Mouse (Mus musculus) forebrain, embryonic 12.5 days (tissue): ENCODE results near the gene Polrmt. TPM values are rescaled to one million over a fixed set of nuclear protein-coding genes. Genes with fewer than 3 reads are reported as not detected.

Experiments
- ATAC-seq: fragments of 200-750 bp; cut with Nextera tagmentation; 2 replicates; pipeline ENCODE4 v1.8.0; 2017; ENCODE audit warnings: moderate TSS enrichment; ENCODE audit not compliant: low FRiP score
- H3K27ac ChIP-seq: fragments of 300-500 bp; sonication (generic); 2 replicates; pipeline ENCODE4 v1.5.1; 2016; ENCODE audit warnings: mild to moderate bottlenecking
- H3K27me3 ChIP-seq: fragments of 300-500 bp; sonication (generic); 2 replicates; pipeline ENCODE4 v1.6.1; 2016; ENCODE audit warnings: mild to moderate bottlenecking
- H3K36me3 ChIP-seq: fragments of 300-500 bp; sonication (generic); replicated peaks from 2 replicates; pipeline ENCODE4 v1.6.1; 2016; ENCODE audit warnings: mild to moderate bottlenecking
- H3K4me1 ChIP-seq: fragments of 300-500 bp; sonication (generic); 2 replicates; pipeline ENCODE4 v1.6.1; 2016
- H3K4me2 ChIP-seq: fragments of 300-500 bp; sonication (generic); 2 replicates; pipeline ENCODE4 v1.6.1; 2016; ENCODE audit warnings: mild to moderate bottlenecking, moderate library complexity
- H3K4me3 ChIP-seq: fragments of 300-500 bp; sonication (generic); replicated peaks from 2 replicates; pipeline ENCODE4 v1.5.1; 2016; ENCODE audit warnings: mild to moderate bottlenecking
- H3K9ac ChIP-seq: fragments of 300-500 bp; sonication (generic); 2 replicates; pipeline ENCODE4 v1.6.1; 2016; ENCODE audit warnings: mild to moderate bottlenecking
- H3K9me3 ChIP-seq: fragments of 300-500 bp; sonication (generic); 2 replicates; pipeline ENCODE4 v1.6.1; 2016
- WGBS: fragments of 180-500 bp; shearing (Covaris S2); methylation state at CpG from one replicate; pipeline ENCODE4 v1.1.7; 2016; 5-methylcytosine and 5-hydroxymethylcytosine counted together
- polyA plus RNA-seq: library from polyadenylated mRNA; unstranded; fragments of >200 nt; fragmentation: Nextera tagmentation; extraction: Ambion mirVana; gene quantifications from 2 replicates; pipeline ENCODE4 v1.2.1, GENCODE M21; 2016

The Polrmt gene
- polyA plus RNA-seq, 1 experiment from 2014 or later = 43.7 TPM

DNA sequence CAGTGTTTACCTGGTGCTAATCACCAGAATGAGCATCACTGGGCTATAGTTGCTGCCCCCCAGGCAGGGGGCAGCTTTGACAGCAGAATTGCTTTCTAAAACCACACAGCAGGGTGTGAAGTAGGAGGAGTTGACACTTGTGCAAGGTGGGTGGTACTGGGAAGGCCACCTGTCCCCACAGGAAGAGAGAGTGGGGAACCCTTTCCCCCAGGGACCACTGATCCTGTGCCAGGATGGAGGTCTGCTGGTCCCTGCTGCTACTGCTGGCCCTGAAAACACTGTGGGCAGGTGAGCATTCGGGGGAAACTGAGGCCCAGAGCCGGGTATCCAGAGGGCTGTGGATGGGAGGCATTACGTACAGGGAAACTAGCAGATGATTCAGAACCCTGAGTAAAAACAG, 57.2 kb downstream of the Polrmt start:
- Histone ChIP-seq H3K27me3 (no peaks in the 10 kb centered on the region), H3K36me3 (peaks cover 58% of the 10 kb centered on the region)
- WGBS = 95% methylated on average over 3 of the region's 3 CpGs

DNA sequence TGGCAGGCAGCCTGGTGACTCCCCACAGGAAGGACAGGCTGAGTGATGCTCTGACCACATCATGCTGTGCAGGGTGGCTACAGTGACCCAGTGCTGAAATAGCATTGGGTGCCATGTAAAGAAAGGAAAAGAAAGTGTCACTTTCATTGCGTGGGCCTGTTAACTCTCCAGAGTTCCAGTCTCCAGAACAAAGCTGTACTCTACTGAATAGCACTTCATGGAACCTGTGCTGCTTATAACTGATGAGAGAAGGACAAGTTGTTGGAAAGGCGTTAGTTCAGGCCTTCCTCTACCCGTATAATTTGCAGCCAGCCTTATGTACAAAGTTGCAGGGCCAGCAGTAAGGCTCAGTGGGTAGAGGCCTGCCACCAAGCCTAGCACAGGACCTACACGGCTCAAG, 57.7 kb downstream of the Polrmt start, which contains the start of gene Gzmm:
TSS of gene Gzmm (plus strand) at position 301 of the 400 bp plus-strand sequence.
- no peak for ATAC-seq
- H3K4me1 ChIP-seq = peaks cover 7% of the 10 kb centered on the region
- H3K4me3 ChIP-seq = no peak within 1 kb of the TSS
- no peak within 1 kb of the TSS for H3K4me2 ChIP-seq
- H3K36me3 ChIP-seq = peaks cover 61% of the 10 kb centered on the region
- H3K9me3 ChIP-seq = no peaks in the 10 kb centered on the region
- no peaks in the 10 kb centered on the region for H3K27me3 ChIP-seq
- H3K27ac ChIP-seq = no peak within 1 kb of the TSS
- 91% methylated on average over 4 of the region's 4 CpGs for WGBS
- no peak within 1 kb of the TSS for H3K9ac ChIP-seq

More for the DNA sequence above, 57.2 kb downstream of the Polrmt start:
- peaks cover 3% of the 10 kb centered on the region for H3K4me1 ChIP-seq
- H3K9me3 ChIP-seq = no peaks in the 10 kb centered on the region
- H3K9ac ChIP-seq = no peak overlapping the region
- H3K27ac ChIP-seq = no peak overlapping the region
- H3K4me3 ChIP-seq = no peak overlapping the region
- no peak overlapping the region for H3K4me2 ChIP-seq
- no peak for ATAC-seq

DNA sequence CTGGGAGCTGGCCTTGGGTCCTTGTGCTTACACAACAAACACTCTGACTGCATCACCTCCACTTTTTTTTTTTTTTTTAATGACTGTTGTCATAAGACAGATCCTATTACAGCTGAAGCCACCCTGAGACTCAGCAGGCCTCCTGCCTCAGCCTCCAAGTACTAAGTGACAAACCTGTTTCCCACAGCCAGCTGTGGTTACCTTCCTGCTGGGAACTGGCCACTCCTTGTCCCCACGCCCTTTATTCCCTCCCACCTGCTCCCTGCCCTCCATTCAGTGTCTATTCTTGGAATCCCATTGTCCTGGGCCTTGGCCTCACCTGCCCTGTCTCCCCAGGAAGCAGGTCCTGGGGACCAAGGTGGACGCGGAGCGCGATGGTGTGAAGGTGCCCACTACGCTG, 58.9 kb downstream of the Polrmt start:
- peaks cover 61% of the 10 kb centered on the region for H3K36me3 ChIP-seq
- H3K27me3 ChIP-seq = no peaks in the 10 kb centered on the region
- H3K4me3 ChIP-seq = no peak overlapping the region
- no peak overlapping the region for H3K4me2 ChIP-seq
- ATAC-seq = no peak
- H3K9me3 ChIP-seq = no peaks in the 10 kb centered on the region
- H3K9ac ChIP-seq = no peak overlapping the region
- H3K27ac ChIP-seq = no peak overlapping the region
- 95% methylated on average over 6 of the region's 6 CpGs for WGBS
- peaks cover 18% of the 10 kb centered on the region for H3K4me1 ChIP-seq

DNA sequence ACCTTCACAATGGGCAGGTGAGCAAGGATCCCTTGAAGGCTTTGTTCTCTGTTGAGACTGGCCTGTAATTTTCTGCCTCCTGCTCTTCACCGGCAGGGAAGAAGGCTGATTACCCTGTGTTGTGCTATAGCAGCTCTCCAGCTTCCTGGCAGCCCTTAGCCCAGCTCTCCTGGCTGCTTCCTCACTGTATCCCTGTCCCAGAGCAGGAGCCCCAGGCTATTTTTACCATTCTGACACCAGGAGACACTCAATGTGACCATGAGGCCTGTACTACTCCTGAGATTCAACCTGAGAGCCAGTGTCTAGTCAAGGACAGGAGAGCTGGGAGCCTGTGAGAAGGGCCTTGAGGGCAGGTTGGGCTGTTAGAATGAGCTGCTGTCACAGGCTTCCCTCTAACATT, 59.7 kb downstream of the Polrmt start:
- no peak for ATAC-seq

DNA sequence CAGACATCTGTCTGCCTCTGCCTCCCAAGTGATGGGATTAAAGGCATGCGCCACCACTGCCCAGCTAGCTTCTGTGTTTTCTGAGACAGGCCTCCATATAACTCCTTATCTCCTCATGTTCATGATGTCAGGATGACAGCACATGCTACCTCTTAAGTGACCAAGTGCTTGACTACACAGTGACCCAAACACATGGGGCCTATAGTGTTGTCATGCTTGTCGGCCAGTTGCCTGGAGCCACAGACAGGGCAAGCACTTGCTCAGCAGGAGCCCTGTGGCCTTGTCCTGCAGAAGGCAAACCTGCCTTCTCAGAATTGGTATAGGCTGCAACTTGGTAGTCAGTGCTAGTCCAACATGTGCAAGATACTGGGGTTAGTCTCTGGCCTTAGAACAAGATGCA, 60.2 kb downstream of the Polrmt start:
- H3K4me1 ChIP-seq = peaks cover 20% of the 10 kb centered on the region
- H3K4me3 ChIP-seq = no peak overlapping the region
- no peaks in the 10 kb centered on the region for H3K9me3 ChIP-seq
- H3K27me3 ChIP-seq = no peaks in the 10 kb centered on the region
- no peak for ATAC-seq
- no peak overlapping the region for H3K4me2 ChIP-seq
- peaks cover 61% of the 10 kb centered on the region for H3K36me3 ChIP-seq
- H3K9ac ChIP-seq = no peak overlapping the region
- no peak overlapping the region for H3K27ac ChIP-seq
- 90% methylated on average over 2 of the region's 2 CpGs for WGBS

More for the DNA sequence above, 59.7 kb downstream of the Polrmt start:
- Histone ChIP-seq H3K4me2 (no peak overlapping the region), H3K9ac (no peak overlapping the region), H3K4me3 (no peak overlapping the region), H3K4me1 (peaks cover 18% of the 10 kb centered on the region), H3K27me3 (no peaks in the 10 kb centered on the region), H3K36me3 (peaks cover 61% of the 10 kb centered on the region), H3K27ac (no peak overlapping the region), H3K9me3 (no peaks in the 10 kb centered on the region)
- 88% methylated on average over 1 of the region's 1 CpGs for WGBS

Other genes starting within 250 kb of the Polrmt start
- 9.2 and 10.6 TPM in 2 replicates for gene Plpp2, start 212.8 kb downstream of the Polrmt start, polyA plus RNA-seq
- 69.0 and 70.6 TPM in 2 replicates for gene Mier2, start 191.4 kb downstream of the Polrmt start, polyA plus RNA-seq
- gene Theg, start 159.2 kb downstream of the Polrmt start, polyA plus RNA-seq = not detected in 2 replicates
- gene C2cd4c, start 132.6 kb downstream of the Polrmt start, polyA plus RNA-seq = 0.05 TPM in 1 of 2 replicates, not detected in the other
- 11.9 and 12.7 TPM in 2 replicates for gene Shc2, start 108.7 kb downstream of the Polrmt start, polyA plus RNA-seq
- gene Odf3l2, start 100.8 kb downstream of the Polrmt start, polyA plus RNA-seq = not detected in 2 replicates
- 0.99 and 1.0 TPM in 2 replicates for gene Madcam1, start 82.0 kb downstream of the Polrmt start, polyA plus RNA-seq
- gene Tpgs1, start 77.2 kb downstream of the Polrmt start, polyA plus RNA-seq = 61.0 and 62.5 TPM in 2 replicates
- gene Cdc34, start 64.4 kb downstream of the Polrmt start, polyA plus RNA-seq = 129 and 141 TPM in 2 replicates
- 1.1 and 1.6 TPM in 2 replicates for gene Gzmm, start 57.6 kb downstream of the Polrmt start, polyA plus RNA-seq
- gene Bsg, start 42.1 kb downstream of the Polrmt start, polyA plus RNA-seq = 474 and 500 TPM in 2 replicates
- 0.11 and 0.18 TPM in 2 replicates for gene Hcn2, start 29.9 kb downstream of the Polrmt start, polyA plus RNA-seq
- 0.47 and 0.68 TPM in 2 replicates for gene Fgf22, start 8.5 kb upstream of the Polrmt start, polyA plus RNA-seq
- gene Rnf126, start 20.4 kb upstream of the Polrmt start, polyA plus RNA-seq = 96.8 and 103 TPM in 2 replicates
- gene Fstl3, start 30.7 kb upstream of the Polrmt start, polyA plus RNA-seq = 0.55 and 1.0 TPM in 2 replicates
- gene Prss57, start 44.4 kb upstream of the Polrmt start, polyA plus RNA-seq = 0.09 TPM in 1 of 2 replicates, not detected in the other
- 184 and 194 TPM in 2 replicates for gene Palm, start 47.0 kb upstream of the Polrmt start, polyA plus RNA-seq
- 0.81 and 1.1 TPM in 2 replicates for gene Misp, start 74.4 kb upstream of the Polrmt start, polyA plus RNA-seq
- 223 TPM in 2 replicates for gene Ptbp1, start 107.8 kb upstream of the Polrmt start, polyA plus RNA-seq
- gene Prtn3, start 127.9 kb upstream of the Polrmt start, polyA plus RNA-seq = 14.8 and 16.2 TPM in 2 replicates
- gene Plppr3, start 128.1 kb upstream of the Polrmt start, polyA plus RNA-seq = 223 and 250 TPM in 2 replicates
- gene Elane, start 139.7 kb upstream of the Polrmt start, polyA plus RNA-seq = not detected in 2 replicates
- not detected in 2 replicates for gene Cfd, start 144.3 kb upstream of the Polrmt start, polyA plus RNA-seq
- 59.9 and 62.3 TPM in 2 replicates for gene Med16, start 162.3 kb upstream of the Polrmt start, polyA plus RNA-seq
- gene Gm26602, start 164.3 kb upstream of the Polrmt start, polyA plus RNA-seq = 35.1 and 53.2 TPM in 2 replicates
- 0.96 and 1.1 TPM in 2 replicates for gene Kiss1r, start 170.4 kb upstream of the Polrmt start, polyA plus RNA-seq
- gene R3hdm4, start 174.6 kb upstream of the Polrmt start, polyA plus RNA-seq = 162 and 173 TPM in 2 replicates
- 4.5 and 4.7 TPM in 2 replicates for gene Arid3a, start 180.5 kb upstream of the Polrmt start, polyA plus RNA-seq
- 94.4 and 96.0 TPM in 2 replicates for gene Wdr18, start 213.6 kb upstream of the Polrmt start, polyA plus RNA-seq
- gene Grin3b, start 224.1 kb upstream of the Polrmt start, polyA plus RNA-seq = 0.46 TPM in 2 replicates
- 14.7 and 19.2 TPM in 2 replicates for gene Tmem259, start 237.7 kb upstream of the Polrmt start, polyA plus RNA-seq
- 85.5 and 115 TPM in 2 replicates for gene Cnn2, start 242.0 kb upstream of the Polrmt start, polyA plus RNA-seq
- gene Abca7, start 249.9 kb upstream of the Polrmt start, polyA plus RNA-seq = 5.8 and 5.9 TPM in 2 replicates